Mouse (Mus musculus) right cerebral cortex, adult 18-20 months (tissue): ENCODE results near the gene Glb1.

Source experiments
- DNase-seq: peaks from one replicate; pipeline ENCODE4 v3.0.0; 2022; ENCODE audit warnings: mixed read lengths

The Glb1 gene

GRCm38 (mm10) chr9:114395258-114395657, 5.6 kb upstream of the Glb1 start:
- DNase-seq, result no peak

- DNase-seq, result no peak
These were observed 1.2 kb upstream of the Glb1 start for GRCm38 (mm10) chr9:114399680-114400079.

- no peak for DNase-seq
These were observed 308 bp upstream of the Glb1 start for GRCm38 (mm10) chr9:114400588-114400948.

- no peak for DNase-seq
These were observed 807 bp downstream of the Glb1 start for GRCm38 (mm10) chr9:114401685-114402080.

- no peak for DNase-seq
These were observed 6.8 kb downstream of the Glb1 start for GRCm38 (mm10) chr9:114407676-114408075.

GRCm38 (mm10) chr9:114410313-114410862, 9.5 kb downstream of the Glb1 start:
- DNase-seq, result no peak

GRCm38 (mm10) chr9:114411295-114411694, 10.4 kb downstream of the Glb1 start:
- DNase-seq, result no peak

- DNase-seq, result no peak
These were observed 11.5 kb downstream of the Glb1 start for GRCm38 (mm10) chr9:114412406-114412805.

GRCm38 (mm10) chr9:114413866-114414265, 13.0 kb downstream of the Glb1 start:
- no peak for DNase-seq

GRCm38 (mm10) chr9:114415701-114416100, 14.8 kb downstream of the Glb1 start:
- DNase-seq, result peak; percentile 35

- DNase-seq, result no peak
These were observed 16.0 kb downstream of the Glb1 start for GRCm38 (mm10) chr9:114416646-114417517.

- DNase-seq, result no peak
These were observed 17.3 kb downstream of the Glb1 start for GRCm38 (mm10) chr9:114418187-114418586.

- no peak for DNase-seq
These were observed 19.6 kb downstream of the Glb1 start for GRCm38 (mm10) chr9:114420443-114420842.

- DNase-seq, result no peak
These were observed 20.2 kb downstream of the Glb1 start for GRCm38 (mm10) chr9:114421045-114421444.

- no peak for DNase-seq
These were observed 20.9 kb downstream of the Glb1 start for GRCm38 (mm10) chr9:114421797-114422196.

- DNase-seq, result no peak
These were observed 24.7 kb downstream of the Glb1 start for GRCm38 (mm10) chr9:114425576-114425975.

- DNase-seq, result no peak
These were observed 25.3 kb downstream of the Glb1 start for GRCm38 (mm10) chr9:114426201-114426600.

GRCm38 (mm10) chr9:114427425-114427824, 26.5 kb downstream of the Glb1 start:
- DNase-seq, result no peak

GRCm38 (mm10) chr9:114428103-114428834, 27.4 kb downstream of the Glb1 start:
- DNase-seq, result no peak

- DNase-seq, result no peak
These were observed 34.8 kb downstream of the Glb1 start for GRCm38 (mm10) chr9:114435668-114436067.

- DNase-seq, result no peak
These were observed 39.7 kb downstream of the Glb1 start for GRCm38 (mm10) chr9:114440548-114440947.

GRCm38 (mm10) chr9:114442225-114442624, 41.3 kb downstream of the Glb1 start:
- DNase-seq, result no peak

- DNase-seq, result no peak
These were observed 42.0 kb downstream of the Glb1 start for GRCm38 (mm10) chr9:114442893-114443292.

- no peak for DNase-seq
These were observed 42.5 kb downstream of the Glb1 start for GRCm38 (mm10) chr9:114443351-114443750.
